ENCODE assay signal across 8 mouse cellular contexts in genomic region chr19:44932051-44932450, GRCm38 (mm10). TPM values are rescaled to one million over a fixed set of nuclear protein-coding genes. Genes with fewer than 3 reads are reported as not detected.
DNase-seq lines count a peak whose midpoint lies in the region; ATAC-seq lines count a peak whose summit lies in the region.

No protein-coding gene starts in this region.

- no peaks in the 10 kb centered on the region for H3K27me3 ChIP-seq in heart, embryonic 15.5 days
- no peaks in the 10 kb centered on the region for H3K27me3 ChIP-seq in hindbrain, embryonic 14.5 days (ENCODE audit: control insufficient read depth, insufficient read depth, low read length)
- peaks cover 14% of the 10 kb centered on the region for H3K27me3 ChIP-seq in midbrain, embryonic 12.5 days

- peaks cover 24% of the 10 kb centered on the region for H3K36me3 ChIP-seq in heart, embryonic 15.5 days
- peaks cover 28% of the 10 kb centered on the region for H3K36me3 ChIP-seq in hindbrain, embryonic 14.5 days (replicated peaks; ENCODE audit: control insufficient read depth, insufficient read depth)
- H3K36me3 ChIP-seq in midbrain, embryonic 12.5 days, result peaks cover 25% of the 10 kb centered on the region

- peaks cover 45% of the 10 kb centered on the region for H3K4me1 ChIP-seq in heart, embryonic 15.5 days (replicated peaks)
- H3K4me1 ChIP-seq in hindbrain, embryonic 14.5 days (replicated peaks; ENCODE audit: control insufficient read depth, insufficient read depth, low read length), result peaks cover 22% of the 10 kb centered on the region
- H3K4me1 ChIP-seq in midbrain, embryonic 12.5 days, result peaks cover 15% of the 10 kb centered on the region

- H3K4me2 ChIP-seq in heart, embryonic 15.5 days, result peak overlapping the region; percentile 81
- H3K4me2 ChIP-seq in hindbrain, embryonic 14.5 days (replicated peaks), result peak overlapping the region; percentile 65
- peak overlapping the region; percentile 59 for H3K4me2 ChIP-seq in midbrain, embryonic 12.5 days (replicated peaks)

- DNase-seq in heart, postnatal 25 days (ENCODE audit: low spot score), result no peak
- DNase-seq in brain, adult 2 months (ENCODE audit: low read depth, low spot score), result peak; percentile 14
- no peak for DNase-seq in hindbrain, embryonic 14.5 days (ENCODE audit: low spot score)
- DNase-seq in left cerebral cortex, adult 8-10 months (ENCODE audit: low spot score in 2 of 2), result no peak
- no peak for DNase-seq in kidney, postnatal 25 days
- DNase-seq in frontal cortex, postnatal 10 days (ENCODE audit: low spot score in 2 of 2), result no peak

- no peaks in the 10 kb centered on the region for H3K9me3 ChIP-seq in heart, embryonic 15.5 days (replicated peaks)
- no peaks in the 10 kb centered on the region for H3K9me3 ChIP-seq in hindbrain, embryonic 14.5 days (ENCODE audit: control insufficient read depth, low read length)
- H3K9me3 ChIP-seq in midbrain, embryonic 12.5 days, result no peaks in the 10 kb centered on the region

- ATAC-seq in heart, embryonic 15.5 days (replicated peaks; ENCODE audit: insufficient number of reproducible peaks, insufficient read depth, low FRiP score, low read depth), result no peak
- no peak for ATAC-seq in hindbrain, embryonic 14.5 days (ENCODE audit: low FRiP score)
- ATAC-seq in midbrain, embryonic 12.5 days (ENCODE audit: low FRiP score, low read depth), result no peak

- H3K27ac ChIP-seq in heart, embryonic 15.5 days, result no peak overlapping the region
- no peak overlapping the region for H3K27ac ChIP-seq in hindbrain, embryonic 14.5 days
- no peak overlapping the region for H3K27ac ChIP-seq in midbrain, embryonic 12.5 days (replicated peaks)

- no peak overlapping the region for H3K9ac ChIP-seq in heart, embryonic 15.5 days
- 0 out of 2 replicates have a peak overlapping the region, but pooled peaks have one; percentile 2 for H3K9ac ChIP-seq in hindbrain, embryonic 14.5 days
- no peak overlapping the region; the same call in 1 of the 2 replicates for H3K9ac ChIP-seq in midbrain, embryonic 12.5 days (replicated peaks)

- intact Hi-C loops in heart, postnatal 25 days (cut with DNase I), result loop anchor here (5.0 kb wide), 1 partner anchor 100 kb away; no protein-coding TSS in a partner anchor

- peak overlapping the region; percentile 100 for H3K4me3 ChIP-seq in heart, embryonic 15.5 days
- peak overlapping the region; percentile 93 for H3K4me3 ChIP-seq in hindbrain, embryonic 14.5 days (replicated peaks; ENCODE audit: low read length)
- peak overlapping the region; percentile 22; the same call in 1 of the 2 replicates for H3K4me3 ChIP-seq in midbrain, embryonic 12.5 days

- 32% methylated on average over 5 of the region's 5 CpGs for WGBS in heart, embryonic 15.5 days
- WGBS in hindbrain, embryonic 14.5 days, result 59% methylated on average over 5 of the region's 5 CpGs
- 65% methylated on average over 5 of the region's 5 CpGs for WGBS in midbrain, embryonic 12.5 days

RNA-seq across cellular contexts. Expression of gene Slf2, which starts 1.1 kb away (rescaled TPM):
- 28.1 and 30.0 TPM in 2 replicates for polyA plus RNA-seq in heart, embryonic 15.5 days (2015; fragmentation: Nextera tagmentation; extraction: Ambion mirVana)
- total RNA-seq in heart, postnatal 25 days (2021), result 10 to 100 TPM; 18.4 to 22.0 TPM
- 33.1 and 34.8 TPM in 2 replicates for polyA plus RNA-seq in hindbrain, embryonic 14.5 days (2014; fragmentation: Nextera tagmentation; extraction: Ambion mirVana)
- 40.7 and 42.9 TPM in 2 replicates for polyA plus RNA-seq in midbrain, embryonic 12.5 days (2016; fragmentation: Nextera tagmentation; extraction: Ambion mirVana)
- total RNA-seq in left cerebral cortex, adult 8-10 months (2022), result 10 to 100 TPM; 35.1 to 40.0 (median 37.9) TPM

RNA-seq across cellular contexts. Expression of gene Sema4g, which starts 56.9 kb away (rescaled TPM):
- polyA plus RNA-seq in heart, embryonic 15.5 days (2015; fragmentation: Nextera tagmentation; extraction: Ambion mirVana), result 0.50 and 1.1 TPM in 2 replicates
- total RNA-seq in heart, postnatal 25 days (2021), result under 1 TPM; 0.26 to 0.39 TPM
- 19.4 and 19.5 TPM in 2 replicates for polyA plus RNA-seq in hindbrain, embryonic 14.5 days (2014; fragmentation: Nextera tagmentation; extraction: Ambion mirVana)
- 8.8 TPM in 2 replicates for polyA plus RNA-seq in midbrain, embryonic 12.5 days (2016; fragmentation: Nextera tagmentation; extraction: Ambion mirVana)
- 10 to 100 TPM; 16.9 to 22.5 (median 20.0) TPM for total RNA-seq in left cerebral cortex, adult 8-10 months (2022)

Comparison
In these comparisons a context has a peak if more than half of its experiments do, and no peak if none do; other contexts are left out.
1. H3K4me3 ChIP-seq: peak in every context shown above with its lines; median percentile 100 in heart, embryonic 15.5 days; 93 in hindbrain, embryonic 14.5 days; 22 in midbrain, embryonic 12.5 days.